Mouse (Mus musculus) hindbrain, embryonic 11.5 days (tissue): ENCODE data around the gene Denr. TPM values are rescaled to one million over a fixed set of nuclear protein-coding genes. Genes with fewer than 3 reads are reported as not detected.

Source experiments
- ATAC-seq: fragments of 200-750 bp; cut with Nextera tagmentation; 2 replicates; pipeline ENCODE4 v1.8.0; 2017; ENCODE audit warnings: mild to moderate bottlenecking, moderate TSS enrichment, moderate library complexity; ENCODE audit not compliant: low FRiP score
- DNase-seq: peaks from one replicate; pipeline ENCODE4 v3.0.0-alpha.2; 2015; ENCODE audit warnings: low spot score
- H3K27ac ChIP-seq: fragments of 300-500 bp; sonication (generic); 2 replicates; pipeline ENCODE4 v1.5.1; 2014; ENCODE audit warnings: mild to moderate bottlenecking, low read depth, low read length
- H3K27me3 ChIP-seq: fragments of 300-500 bp; sonication (generic); 2 replicates; pipeline ENCODE4 v1.6.1; 2014; ENCODE audit warnings: mild to moderate bottlenecking, low read length, moderate library complexity, mixed read lengths; ENCODE audit not compliant: control insufficient read depth, insufficient read depth
- H3K36me3 ChIP-seq: fragments of 300-500 bp; sonication (generic); 2 replicates; pipeline ENCODE4 v1.6.1; 2014; ENCODE audit warnings: mild to moderate bottlenecking, low read length, moderate library complexity, mixed read lengths; ENCODE audit not compliant: control insufficient read depth, insufficient read depth
- H3K4me1 ChIP-seq: fragments of 300-500 bp; sonication (generic); replicated peaks from 2 replicates; pipeline ENCODE4 v1.6.1; 2014; ENCODE audit warnings: low read length, mixed read lengths; ENCODE audit not compliant: control insufficient read depth, insufficient read depth
- H3K4me2 ChIP-seq: fragments of 300-500 bp; sonication (generic); replicated peaks from 2 replicates; pipeline ENCODE4 v1.6.1; 2014; ENCODE audit warnings: mild to moderate bottlenecking, low read depth, low read length
- H3K4me3 ChIP-seq: fragments of 300-500 bp; sonication (generic); 2 replicates; pipeline ENCODE4 v1.5.1; 2014; ENCODE audit warnings: low read depth, low read length
- H3K9ac ChIP-seq: fragments of 300-500 bp; sonication (generic); 2 replicates; pipeline ENCODE4 v1.6.1; 2014; ENCODE audit warnings: low read depth, low read length
- H3K9me3 ChIP-seq: fragments of 300-500 bp; sonication (generic); 2 replicates; pipeline ENCODE4 v1.6.1; 2016; ENCODE audit warnings: low read length; ENCODE audit not compliant: control insufficient read depth
- WGBS: fragments of 180-500 bp; shearing (Covaris S2); extraction: QIAGEN DNeasy Blood & Tissue Kit; methylation state at CpG from one replicate; pipeline ENCODE4 v1.1.7; 2014; 5-methylcytosine and 5-hydroxymethylcytosine counted together
- polyA plus RNA-seq: library from polyadenylated mRNA; unstranded; fragments of >200 nt; fragmentation: Nextera tagmentation; extraction: Ambion mirVana; gene quantifications from 2 replicates; pipeline ENCODE4 v1.2.1, GENCODE M21; 2014

The Denr gene
- polyA plus RNA-seq = 154 and 172 TPM in 2 replicates

- peak; percentile 100 for DNase-seq
- peak within 1 kb of the TSS; percentile 80 for H3K27ac ChIP-seq
These were observed at the start of gene Denr for GRCm38 (mm10) chr5:123906976-123907630. Gene Denr, plus strand, starts transcription at chr5:123907175.

GRCm38 (mm10) chr5:123858798-123859197, 48.2 kb upstream of the Denr start:
- DNase-seq (no peak), ATAC-seq (no peak)

More at GRCm38 (mm10) chr5:123906976-123907630, at the start of gene Denr:
- Histone ChIP-seq H3K36me3 (peaks cover 3% of the 10 kb centered on the region; the same call in 1 of the 2 replicates), H3K4me3 (peak within 1 kb of the TSS; percentile 96), H3K4me2 (peak within 1 kb of the TSS; percentile 86), H3K9ac (peak within 1 kb of the TSS; percentile 97), H3K27me3 (no peaks in the 10 kb centered on the region), H3K9me3 (no peaks in the 10 kb centered on the region), H3K4me1 (0 out of 2 replicates have a peak, but pooled peaks cover 2% of the 10 kb centered on the region)
- peak; percentile 98 for ATAC-seq
- WGBS = under 1% methylated on average over 49 of the region's 61 CpGs

GRCm38 (mm10) chr5:123862374-123863350, 44.3 kb upstream of the Denr start:
- Histone ChIP-seq H3K36me3 (no peaks in the 10 kb centered on the region), H3K4me1 (no peaks in the 10 kb centered on the region), H3K9me3 (no peaks in the 10 kb centered on the region), H3K27me3 (no peaks in the 10 kb centered on the region), H3K4me2 (no peak overlapping the region), H3K4me3 (no peak overlapping the region), H3K9ac (no peak overlapping the region), H3K27ac (no peak overlapping the region)
- DNase-seq (no peak), ATAC-seq (no peak)
- WGBS = 86% methylated on average over 15 of the region's 15 CpGs

More at GRCm38 (mm10) chr5:123858798-123859197, 48.2 kb upstream of the Denr start:
- no peaks in the 10 kb centered on the region for H3K27me3 ChIP-seq
- H3K36me3 ChIP-seq = no peaks in the 10 kb centered on the region
- no peak overlapping the region for H3K27ac ChIP-seq
- H3K4me1 ChIP-seq = no peaks in the 10 kb centered on the region
- 78% methylated on average over 11 of the region's 11 CpGs for WGBS
- H3K9me3 ChIP-seq = no peaks in the 10 kb centered on the region
- H3K9ac ChIP-seq = no peak overlapping the region
- no peak overlapping the region for H3K4me2 ChIP-seq
- no peak overlapping the region for H3K4me3 ChIP-seq

GRCm38 (mm10) chr5:123863934-123864333, 43.0 kb upstream of the Denr start:
- Histone ChIP-seq H3K36me3 (no peaks in the 10 kb centered on the region), H3K4me1 (no peaks in the 10 kb centered on the region), H3K27me3 (no peaks in the 10 kb centered on the region), H3K4me3 (no peak overlapping the region), H3K27ac (no peak overlapping the region), H3K4me2 (no peak overlapping the region), H3K9me3 (no peaks in the 10 kb centered on the region), H3K9ac (no peak overlapping the region)
- 93% methylated on average over 14 of the region's 14 CpGs for WGBS
- DNase-seq (no peak), ATAC-seq (no peak)

- no peak for ATAC-seq
- H3K4me2 ChIP-seq = no peak within 1 kb of the TSS
These were observed 41.6 kb upstream of the Denr start, which contains the start of gene Hcar2 for GRCm38 (mm10) chr5:123865365-123865764. Gene Hcar2, minus strand, starts transcription at chr5:123865499.

GRCm38 (mm10) chr5:123866457-123866856, 40.5 kb upstream of the Denr start:
- Histone ChIP-seq H3K27me3 (no peaks in the 10 kb centered on the region), H3K4me3 (no peak overlapping the region), H3K9me3 (no peaks in the 10 kb centered on the region), H3K4me1 (no peaks in the 10 kb centered on the region), H3K36me3 (no peaks in the 10 kb centered on the region), H3K9ac (no peak overlapping the region), H3K27ac (no peak overlapping the region), H3K4me2 (no peak overlapping the region)
- 82% methylated on average over 4 of the region's 4 CpGs for WGBS
- DNase-seq (no peak), ATAC-seq (no peak)

More at GRCm38 (mm10) chr5:123865365-123865764, 41.6 kb upstream of the Denr start, which contains the start of gene Hcar2:
- H3K4me3 ChIP-seq = no peak within 1 kb of the TSS
- no peaks in the 10 kb centered on the region for H3K27me3 ChIP-seq
- no peak for DNase-seq
- H3K9me3 ChIP-seq = no peaks in the 10 kb centered on the region
- no peaks in the 10 kb centered on the region for H3K4me1 ChIP-seq
- no peak within 1 kb of the TSS for H3K9ac ChIP-seq
- no peaks in the 10 kb centered on the region for H3K36me3 ChIP-seq
- 89% methylated on average over 12 of the region's 12 CpGs for WGBS
- no peak within 1 kb of the TSS for H3K27ac ChIP-seq

- Histone ChIP-seq H3K27me3 (no peaks in the 10 kb centered on the region), H3K36me3 (no peaks in the 10 kb centered on the region), H3K9ac (no peak overlapping the region), H3K27ac (no peak overlapping the region), H3K4me2 (no peak overlapping the region), H3K9me3 (no peaks in the 10 kb centered on the region), H3K4me1 (no peaks in the 10 kb centered on the region), H3K4me3 (no peak overlapping the region)
- WGBS = 95% methylated on average over 4 of the region's 4 CpGs
- DNase-seq = no peak
- no peak for ATAC-seq
These were observed 37.4 kb upstream of the Denr start for GRCm38 (mm10) chr5:123869615-123870014.

- H3K4me2 ChIP-seq = no peak overlapping the region
- no peak overlapping the region for H3K9ac ChIP-seq
- DNase-seq = no peak
- H3K36me3 ChIP-seq = no peaks in the 10 kb centered on the region
- no peaks in the 10 kb centered on the region for H3K9me3 ChIP-seq
- no peaks in the 10 kb centered on the region for H3K4me1 ChIP-seq
- WGBS = 88% methylated on average over 5 of the region's 5 CpGs
- no peak overlapping the region for H3K4me3 ChIP-seq
- H3K27ac ChIP-seq = no peak overlapping the region
- no peak for ATAC-seq
- no peaks in the 10 kb centered on the region for H3K27me3 ChIP-seq
These were observed 32.8 kb upstream of the Denr start for GRCm38 (mm10) chr5:123874177-123874576.
